Mouse (Mus musculus) c-Kit-positive CD71-positive TER-119-negative erythroid progenitor cells, embryonic 14.5 days (primary cell): ENCODE measurements around the gene Minos1.

Source experiments
- DNase-seq: peaks from one replicate; pipeline ENCODE4 v3.0.0-alpha.2; 2013; ENCODE audit warnings: low read depth

Gene Minos1

DNA sequence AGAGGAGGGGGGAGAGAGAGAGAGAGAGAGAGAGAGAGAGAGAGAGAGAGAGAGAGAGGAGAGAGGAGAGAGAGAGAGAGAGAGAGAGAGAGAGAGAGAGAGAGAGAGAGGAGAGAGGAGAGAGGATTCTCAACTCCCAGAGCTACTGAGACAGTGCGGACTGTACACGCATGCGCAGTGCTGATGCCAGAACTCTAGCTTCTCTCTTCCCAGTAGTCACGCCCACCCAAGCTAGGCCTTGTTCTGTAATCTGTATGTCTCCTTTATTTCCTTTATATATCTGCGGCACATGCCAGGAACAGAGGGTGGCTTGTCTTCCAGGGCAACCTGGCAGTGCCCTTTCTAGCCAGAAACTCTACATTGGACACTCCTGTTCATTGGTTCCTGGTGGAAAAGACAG, 66.1 kb downstream of the Minos1 start:
- DNase-seq, result no peak

GRCm38 (mm10) chr4:139059569-139059968, 71.3 kb downstream of the Minos1 start:
- no peak for DNase-seq

DNA sequence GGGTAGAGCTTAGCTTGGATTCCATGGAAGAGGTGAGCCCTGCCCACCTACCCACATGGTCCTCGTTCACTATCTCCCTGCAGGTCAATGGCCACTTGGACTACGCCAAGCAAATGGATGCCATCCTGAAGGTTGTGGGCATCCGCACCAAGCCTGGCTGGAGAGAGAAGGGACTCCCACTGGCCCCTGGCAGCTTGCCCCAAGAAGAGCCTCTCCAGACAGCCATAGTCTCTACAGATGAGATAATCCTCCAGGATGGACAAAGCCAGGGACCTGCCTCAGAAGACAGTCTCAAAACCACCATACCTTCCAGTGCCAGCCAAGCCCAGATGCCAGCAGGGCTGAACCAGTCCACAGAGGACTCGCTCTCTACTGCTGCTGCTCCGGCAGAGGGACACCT, 72.9 kb downstream of the Minos1 start:
- no peak for DNase-seq

DNA sequence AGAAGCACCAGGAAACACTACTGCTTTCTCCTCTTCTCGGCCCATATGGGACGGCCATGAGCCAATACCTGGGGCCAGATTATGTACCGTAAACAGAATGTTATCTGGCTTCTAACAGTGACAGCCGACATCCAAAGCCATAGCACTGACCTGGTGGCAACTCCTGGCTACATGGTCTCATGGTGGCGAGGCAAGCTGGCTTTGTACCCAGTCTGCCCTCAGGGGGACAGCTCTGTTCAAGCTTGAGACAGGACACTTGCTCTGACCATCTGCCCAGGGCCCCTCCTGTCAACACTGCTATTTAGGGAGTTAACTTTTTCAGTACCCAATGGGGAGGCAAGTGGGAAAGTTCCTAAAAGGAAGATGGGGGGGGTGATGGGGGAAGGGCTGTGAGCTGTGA, 73.6 kb downstream of the Minos1 start:
- DNase-seq, result no peak

DNA sequence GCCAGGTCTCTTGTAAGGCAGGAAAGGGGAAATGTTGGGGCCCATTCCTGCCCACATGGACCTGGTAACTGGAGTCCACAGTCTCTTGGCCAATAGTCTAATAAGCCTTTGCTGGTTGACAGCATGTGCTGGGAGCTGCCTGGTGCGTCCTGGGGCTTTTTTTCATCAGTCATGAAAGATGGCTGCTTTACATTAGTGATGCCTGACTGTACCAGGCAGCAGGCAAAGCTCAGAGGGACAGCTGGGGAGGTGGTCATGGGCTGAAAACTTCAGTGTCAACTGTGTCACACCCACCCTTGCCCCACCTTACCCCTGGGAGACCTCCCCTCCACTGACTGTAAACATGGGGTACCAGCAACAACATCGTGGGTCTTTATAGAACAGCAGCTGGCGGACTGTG, 75.2 kb downstream of the Minos1 start:
- no peak for DNase-seq

GRCm38 (mm10) chr4:139055336-139055735, 75.6 kb downstream of the Minos1 start:
- no peak for DNase-seq

- no peak for DNase-seq
Measured at GRCm38 (mm10) chr4:139054300-139054923, 76.5 kb downstream of the Minos1 start.

DNA sequence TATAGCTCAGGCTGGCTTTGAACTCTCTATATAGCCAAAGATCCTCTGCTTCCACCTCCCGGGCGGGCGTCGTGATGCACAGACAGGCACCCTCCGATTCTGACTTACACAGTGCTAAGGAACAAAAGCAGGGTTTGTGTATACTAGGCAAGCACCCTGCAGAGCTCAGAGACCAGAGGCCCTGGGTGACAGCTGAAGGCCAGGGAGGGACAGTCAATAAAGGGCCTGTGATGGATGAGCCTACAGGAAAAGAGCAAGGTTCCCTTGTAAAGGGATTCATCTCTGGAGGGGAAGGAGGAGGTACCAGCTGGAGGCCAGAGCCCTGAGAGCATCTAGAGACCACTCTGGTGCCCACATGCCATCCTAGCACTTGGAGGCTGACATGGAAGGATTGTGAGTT, 77.5 kb downstream of the Minos1 start:
- no peak for DNase-seq

GRCm38 (mm10) chr4:139052796-139053195, 78.1 kb downstream of the Minos1 start:
- no peak for DNase-seq
